Mouse (Mus musculus) kidney, postnatal 36 days (tissue): ENCODE data around the gene Pink1.
"Not testable (repeated sequence)": the region's sequence is repeated elsewhere in the genome, so short reads cannot be mapped to it uniquely, and the experiment has no call there.

Experiments used
- DNase-seq, 2 experiments: peaks; one replicate each; pipeline ENCODE4 v3.0.0; 2021 to 2022; ENCODE audit warnings: mixed read lengths in 2 of 2

Gene Pink1

DNA sequence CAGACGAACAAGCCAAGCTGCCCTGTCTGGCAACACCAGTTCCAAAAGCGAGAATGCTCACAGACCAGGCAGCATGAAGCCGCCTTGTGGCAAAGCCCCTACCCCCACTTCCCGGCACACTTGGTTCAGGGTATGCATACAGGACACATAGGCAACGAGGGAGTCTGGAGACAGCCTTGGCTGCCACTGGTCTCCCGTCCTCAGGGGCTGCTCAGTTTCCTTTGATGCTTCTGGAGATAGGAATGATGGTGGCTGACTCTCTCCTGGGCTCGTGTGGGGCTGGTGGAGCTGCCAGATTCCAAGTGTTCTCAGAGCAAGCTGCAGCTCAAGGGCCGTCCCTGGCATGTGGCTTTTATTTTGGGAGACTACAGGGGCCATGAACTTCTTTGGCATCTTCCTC is 15.3 kb upstream of the Pink1 start:
- no peak for DNase-seq

DNA sequence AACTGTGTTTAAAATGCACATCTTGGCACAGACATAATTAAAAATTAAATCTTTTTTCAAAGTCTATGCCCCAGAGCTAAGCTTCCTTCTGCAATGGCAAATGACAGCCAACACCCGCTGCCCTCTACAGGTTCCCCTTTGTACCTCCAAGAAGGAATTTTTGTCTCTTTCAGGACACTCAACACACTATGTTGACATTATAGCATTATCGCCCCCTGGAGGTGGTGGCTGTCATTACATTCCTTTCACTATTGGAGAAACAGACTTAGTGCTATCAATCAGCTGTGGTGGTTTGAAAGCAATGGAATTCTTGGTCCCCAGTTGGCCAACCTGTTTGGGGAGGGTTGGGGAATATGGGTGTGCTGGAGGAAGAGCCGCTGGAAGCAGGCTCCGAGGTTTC is 13.9 kb upstream of the Pink1 start:
- DNase-seq = peak; percentile 62 to 80

GRCm38 (mm10) chr4:138337341-138337740 is 11.2 kb upstream of the Pink1 start:
- DNase-seq = no peak

DNA sequence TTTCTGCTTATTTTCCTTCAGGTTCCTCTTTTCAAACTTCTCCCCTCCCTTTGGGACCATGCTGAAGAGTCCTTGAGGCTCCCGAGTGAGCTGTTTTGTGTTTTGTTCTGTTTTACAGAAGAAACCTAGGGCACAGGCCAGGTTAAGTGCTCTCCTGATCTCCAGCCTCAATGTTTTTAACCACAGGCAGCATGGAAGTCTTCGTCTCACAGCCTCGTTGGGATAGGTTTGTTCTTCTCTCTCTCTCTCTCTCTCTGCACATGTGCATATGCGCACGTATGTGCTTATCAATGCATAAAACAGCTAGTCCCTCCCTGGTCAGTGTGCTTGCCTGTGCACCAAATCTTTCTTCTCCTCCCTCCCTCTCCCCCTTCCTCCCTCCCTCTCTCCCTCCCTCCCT is 10.8 kb upstream of the Pink1 start:
- no peak for DNase-seq

GRCm38 (mm10) chr4:138335648-138336047 is 9.5 kb upstream of the Pink1 start:
- DNase-seq = peak in 1 of 2 experiments; percentile 52

GRCm38 (mm10) chr4:138335036-138335435 is 8.9 kb upstream of the Pink1 start:
- no peak for DNase-seq

GRCm38 (mm10) chr4:138333135-138333534 is 7.0 kb upstream of the Pink1 start:
- DNase-seq = no peak

DNA sequence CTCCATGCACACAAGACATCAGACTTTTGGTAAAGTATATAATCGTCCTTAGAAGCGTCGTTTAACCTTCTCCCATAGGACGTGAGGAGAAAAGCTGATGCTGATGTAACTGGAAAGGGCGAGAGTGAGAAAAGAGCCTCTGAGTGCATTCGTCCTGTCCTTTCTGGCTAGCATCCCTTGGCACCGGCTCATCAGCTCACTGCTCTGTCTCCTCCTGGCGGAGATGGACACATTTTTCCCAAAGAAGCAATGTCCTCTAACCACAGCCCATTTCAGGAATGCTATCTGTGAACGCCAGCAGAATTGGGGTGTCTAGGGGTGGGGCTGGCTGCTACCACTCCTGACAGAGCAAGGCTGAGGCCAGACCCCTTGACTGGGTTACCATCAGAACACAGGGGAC is 5.5 kb upstream of the Pink1 start:
- no peak for DNase-seq

DNA sequence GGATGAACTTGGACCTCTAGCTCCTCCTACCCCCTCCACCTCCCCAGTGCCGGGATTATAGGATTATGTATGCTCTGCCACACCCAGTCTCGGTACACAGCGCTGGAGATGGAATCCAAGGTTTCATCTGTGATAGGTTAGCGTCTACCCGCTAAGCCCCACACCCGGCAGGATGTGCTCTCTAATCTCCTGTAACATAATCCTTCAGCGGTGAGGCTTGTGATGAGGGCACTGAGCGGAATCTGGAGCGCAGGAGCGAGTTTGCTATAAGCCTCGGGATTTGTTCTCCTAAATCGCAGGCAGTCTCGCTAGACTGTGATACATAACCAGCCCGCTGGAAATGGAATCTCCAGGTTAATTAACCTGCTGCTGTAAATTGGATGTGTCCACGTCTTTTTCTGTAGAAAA is 4.2 kb upstream of the Pink1 start:
- no peak for DNase-seq

DNA sequence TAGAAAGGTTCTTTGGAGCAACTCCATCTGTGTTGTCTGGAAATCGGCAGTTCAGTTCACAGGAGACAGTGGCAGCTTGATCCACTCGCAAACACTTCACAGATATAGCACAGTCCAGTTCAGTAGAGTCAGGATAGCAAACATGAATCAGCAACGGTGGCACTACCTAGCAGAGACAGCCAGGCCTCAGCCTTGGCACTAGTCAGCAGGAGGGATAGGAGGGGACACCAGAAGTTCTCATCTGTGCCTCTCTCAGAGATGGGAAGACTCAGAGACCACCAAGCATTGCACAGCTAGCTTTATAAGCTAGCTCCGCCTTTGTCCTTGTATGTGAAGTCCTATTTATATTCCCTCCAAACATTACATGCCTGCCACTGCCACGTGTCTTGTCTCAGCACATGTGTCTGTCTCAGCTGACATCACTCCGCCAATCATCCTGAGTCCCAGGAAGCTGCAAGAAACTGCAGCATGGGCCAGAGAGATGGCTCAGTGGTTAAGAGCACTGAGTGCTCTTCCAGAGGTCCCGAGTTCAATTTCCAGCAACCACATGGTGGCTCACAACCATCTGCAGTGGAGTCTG is 1.9 kb upstream of the Pink1 start:
- no peak for DNase-seq

- not testable (repeated sequence) for DNase-seq
These were observed 1.0 kb upstream of the Pink1 start for GRCm38 (mm10) chr4:138327155-138327554.

DNA sequence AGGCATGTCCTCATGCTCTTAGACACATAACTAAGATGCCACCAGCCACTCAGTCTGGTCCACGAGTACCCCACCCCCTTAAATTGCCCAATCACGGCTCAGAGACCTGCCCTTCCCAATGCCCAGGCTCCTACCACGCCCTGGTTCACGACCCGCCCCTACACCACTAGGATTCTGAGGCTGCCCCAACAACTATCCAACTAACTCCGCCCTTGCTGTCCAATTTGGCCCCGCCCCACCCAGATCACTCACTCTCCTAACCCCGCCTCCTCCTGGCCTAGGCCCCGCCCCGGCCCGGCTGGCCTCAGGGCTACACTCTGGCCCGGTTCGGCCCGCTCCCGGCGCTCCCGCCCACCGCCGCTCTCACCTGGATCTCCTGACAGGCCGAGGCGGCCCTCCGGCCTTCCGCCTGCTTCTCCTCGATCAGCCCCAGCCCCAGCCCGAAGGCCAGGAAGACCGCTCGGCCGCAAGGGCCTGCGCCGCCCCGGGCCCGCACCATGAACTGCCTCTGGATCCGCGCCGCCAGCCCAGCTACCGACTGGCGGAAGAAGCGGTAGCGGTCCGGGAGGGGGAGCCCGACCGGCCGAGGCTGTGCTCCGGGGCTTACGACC is 536 bp downstream of the Pink1 start:
- DNase-seq = peak; percentile 99 to 100

GRCm38 (mm10) chr4:138324451-138324850 is 1.7 kb downstream of the Pink1 start:
- no peak for DNase-seq

DNA sequence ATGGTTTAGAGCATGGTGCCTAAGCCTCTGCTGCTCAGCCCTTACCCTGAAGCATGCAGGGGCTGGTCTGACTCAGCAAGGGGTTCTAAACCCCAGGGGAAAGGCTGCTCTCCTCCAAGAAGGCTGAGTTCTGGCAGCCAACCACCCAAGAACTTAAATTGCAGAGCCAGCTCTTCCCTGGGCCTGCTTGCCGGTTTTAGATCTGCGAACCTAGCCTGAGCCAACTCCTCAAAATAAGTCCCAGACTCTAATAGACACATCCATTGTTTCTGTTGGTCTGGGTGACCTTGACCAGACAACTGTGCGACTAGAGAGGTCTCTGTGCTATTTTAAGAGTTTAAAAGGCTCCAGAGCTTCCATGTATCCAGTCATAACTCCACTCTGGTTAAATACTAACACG is 2.4 kb downstream of the Pink1 start:
- no peak for DNase-seq

DNA sequence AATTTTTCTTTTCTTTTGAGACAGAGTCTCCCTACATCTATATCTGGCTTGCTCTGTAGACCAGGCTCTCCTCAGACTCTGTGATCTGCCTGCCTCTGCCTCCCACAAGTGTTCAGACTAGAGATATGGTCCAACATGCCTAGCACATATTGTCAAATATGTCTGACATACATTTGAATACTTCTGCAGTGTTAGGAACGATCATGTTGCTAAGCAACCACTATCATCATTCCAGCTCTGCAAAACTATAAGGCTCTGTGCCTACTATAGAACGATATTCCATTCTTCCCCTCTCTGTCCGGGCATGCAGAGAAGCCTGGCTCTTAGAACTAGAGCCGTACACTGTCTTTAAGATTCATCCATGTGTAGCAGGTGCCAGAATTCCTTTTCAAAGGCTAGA is 3.4 kb downstream of the Pink1 start:
- DNase-seq = no peak

DNA sequence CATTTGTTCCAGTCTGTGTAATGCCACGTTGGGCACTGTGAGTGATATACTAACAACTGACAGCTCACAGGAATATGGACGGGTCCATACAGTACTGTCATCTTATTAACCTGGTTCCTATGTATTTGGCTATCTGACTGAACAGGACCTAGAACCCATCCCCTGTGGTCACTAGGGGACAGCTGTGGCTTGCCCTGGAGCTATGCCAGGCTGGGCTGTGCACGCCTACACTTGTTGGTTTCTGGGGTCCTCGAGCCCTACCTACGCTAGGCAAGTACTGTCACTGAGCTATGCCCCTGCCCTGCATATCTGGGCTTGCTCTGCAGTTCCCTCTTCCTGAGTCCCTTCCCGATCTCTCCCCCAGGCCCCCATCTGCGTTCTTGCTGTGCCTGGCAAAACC is 4.6 kb downstream of the Pink1 start:
- no peak for DNase-seq

GRCm38 (mm10) chr4:138320711-138321110 is 5.4 kb downstream of the Pink1 start:
- no peak for DNase-seq

- DNase-seq = peak; percentile 84 to 88
These were observed 6.6 kb downstream of the Pink1 start for GRCm38 (mm10) chr4:138319508-138319907.

GRCm38 (mm10) chr4:138318509-138319266 is 7.4 kb downstream of the Pink1 start:
- peak; percentile 27 to 82 for DNase-seq

GRCm38 (mm10) chr4:138316369-138316768 is 9.7 kb downstream of the Pink1 start:
- DNase-seq = no peak

GRCm38 (mm10) chr4:138315781-138316180 is 10.3 kb downstream of the Pink1 start:
- DNase-seq = no peak

DNA sequence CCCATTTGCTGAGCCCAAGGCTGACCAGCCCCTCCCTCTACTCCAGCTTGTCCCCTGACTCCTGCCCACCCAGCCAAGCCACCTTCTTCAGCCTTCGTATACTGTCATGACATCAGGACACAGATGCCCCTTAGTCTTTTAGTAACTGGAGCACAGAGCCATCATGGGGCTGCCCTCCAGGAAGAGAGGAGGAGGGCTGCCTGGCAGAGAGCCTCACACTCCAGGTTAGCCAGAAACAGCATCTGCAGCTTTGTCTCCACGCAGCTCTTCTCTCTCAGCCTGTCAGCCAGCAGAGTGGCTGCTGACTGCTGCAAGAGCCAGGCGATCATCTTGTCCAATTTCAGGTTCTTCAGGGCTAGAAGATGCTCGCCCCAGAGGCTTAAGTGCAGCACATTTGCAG is 12.3 kb downstream of the Pink1 start:
- no peak for DNase-seq

DNA sequence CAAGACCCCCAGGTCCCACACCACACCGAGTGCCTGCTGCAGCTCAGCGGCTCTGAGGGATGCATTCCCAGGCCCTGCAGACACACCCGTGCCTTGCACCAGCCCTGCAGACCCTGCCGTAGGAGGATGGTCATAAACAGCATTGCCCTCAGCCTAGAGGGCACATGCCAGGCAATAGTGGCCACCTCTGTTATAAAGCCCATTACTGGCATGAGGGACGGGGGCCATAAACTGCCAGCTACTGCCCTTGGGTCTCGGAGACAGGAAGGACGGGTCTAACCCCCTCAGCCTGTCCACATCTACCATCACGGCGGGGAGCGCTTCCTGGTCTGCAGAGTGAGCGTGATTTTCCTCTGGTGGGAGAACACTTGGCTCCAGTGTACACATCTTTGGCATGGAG is 13.1 kb downstream of the Pink1 start:
- DNase-seq = no peak

- DNase-seq = no peak
These were observed 14.0 kb downstream of the Pink1 start for GRCm38 (mm10) chr4:138312105-138312504.
